Mouse (Mus musculus): ENCODE measurements around the gene Kif5c. TPM values are rescaled to one million over a fixed set of nuclear protein-coding genes. Genes with fewer than 3 reads are reported as not detected.

Kif5c gene
- polyA plus RNA-seq, 1 experiment from 2014 or later = 4.4 TPM

- Histone ChIP-seq H3K4me1 (ENCODE audit: control insufficient read depth, insufficient read depth, low read length) (no peaks in the 10 kb centered on the region), H3K4me2 (ENCODE audit: low read depth, low read length) (no peak overlapping the region), H3K27ac (ENCODE audit: low read length) (no peak overlapping the region), H3K4me3 (ENCODE audit: low read length) (no peak overlapping the region), H3K9ac (ENCODE audit: low read depth, low read length) (no peak overlapping the region), H3K27me3 (replicated peaks; ENCODE audit: control insufficient read depth, insufficient read depth, low read length) (no peaks in the 10 kb centered on the region), H3K9me3 (ENCODE audit: control insufficient read depth, low read length) (no peaks in the 10 kb centered on the region), H3K36me3 (ENCODE audit: control insufficient read depth, insufficient read depth, low read length) (no peaks in the 10 kb centered on the region)
- ATAC-seq = no peak
- WGBS = 84% methylated on average over 5 of the region's 5 CpGs
These were observed 36.6 kb upstream of the Kif5c start for GRCm38 (mm10) chr2:49582546-49582945.

GRCm38 (mm10) chr2:49583311-49583710, 35.8 kb upstream of the Kif5c start:
- H3K4me3 ChIP-seq (ENCODE audit: low read length) = no peak overlapping the region
- H3K9ac ChIP-seq (ENCODE audit: low read depth, low read length) = no peak overlapping the region
- no peaks in the 10 kb centered on the region for H3K27me3 ChIP-seq (replicated peaks; ENCODE audit: control insufficient read depth, insufficient read depth, low read length)
- H3K9me3 ChIP-seq (ENCODE audit: control insufficient read depth, low read length) = no peaks in the 10 kb centered on the region
- H3K36me3 ChIP-seq (ENCODE audit: control insufficient read depth, insufficient read depth, low read length) = no peaks in the 10 kb centered on the region
- H3K27ac ChIP-seq (ENCODE audit: low read length) = no peak overlapping the region
- no peak overlapping the region for H3K4me2 ChIP-seq (ENCODE audit: low read depth, low read length)
- WGBS = 91% methylated on average over 2 of the region's 2 CpGs
- no peaks in the 10 kb centered on the region for H3K4me1 ChIP-seq (ENCODE audit: control insufficient read depth, insufficient read depth, low read length)
- ATAC-seq = no peak

GRCm38 (mm10) chr2:49590450-49590849, 28.6 kb upstream of the Kif5c start:
- Histone ChIP-seq H3K4me2 (ENCODE audit: low read depth, low read length) (no peak overlapping the region), H3K9me3 (ENCODE audit: control insufficient read depth, low read length) (no peaks in the 10 kb centered on the region), H3K9ac (ENCODE audit: low read depth, low read length) (no peak overlapping the region), H3K4me1 (ENCODE audit: control insufficient read depth, insufficient read depth, low read length) (no peaks in the 10 kb centered on the region), H3K4me3 (ENCODE audit: low read length) (no peak overlapping the region), H3K36me3 (ENCODE audit: control insufficient read depth, insufficient read depth, low read length) (no peaks in the 10 kb centered on the region), H3K27ac (ENCODE audit: low read length) (no peak overlapping the region), H3K27me3 (replicated peaks; ENCODE audit: control insufficient read depth, insufficient read depth, low read length) (no peaks in the 10 kb centered on the region)
- no peak for ATAC-seq
- 71% methylated on average over 5 of the region's 5 CpGs for WGBS

DNA sequence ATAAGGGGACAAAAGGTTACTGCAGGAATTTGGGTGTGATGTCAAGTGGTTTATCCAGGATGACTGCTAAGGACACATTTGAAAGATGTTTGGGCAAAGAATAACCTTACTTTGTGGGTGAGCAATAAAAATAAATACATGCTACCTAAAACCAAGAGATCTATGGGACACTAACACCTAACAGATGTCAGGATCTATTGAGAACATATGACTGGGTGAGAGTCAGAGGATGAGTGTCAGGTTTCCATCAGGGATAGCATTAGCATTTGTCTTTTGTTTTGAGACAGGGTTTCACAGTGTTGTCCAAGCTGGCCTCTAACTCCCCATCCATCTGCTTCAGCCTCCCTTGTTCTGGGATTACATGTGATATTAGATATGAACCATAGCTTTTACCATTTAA, 26.2 kb upstream of the Kif5c start:
- Histone ChIP-seq H3K9ac (ENCODE audit: low read depth, low read length) (no peak overlapping the region), H3K4me2 (ENCODE audit: low read depth, low read length) (no peak overlapping the region), H3K36me3 (ENCODE audit: control insufficient read depth, insufficient read depth, low read length) (no peaks in the 10 kb centered on the region), H3K4me3 (ENCODE audit: low read length) (no peak overlapping the region), H3K27me3 (replicated peaks; ENCODE audit: control insufficient read depth, insufficient read depth, low read length) (no peaks in the 10 kb centered on the region), H3K4me1 (ENCODE audit: control insufficient read depth, insufficient read depth, low read length) (no peaks in the 10 kb centered on the region), H3K9me3 (ENCODE audit: control insufficient read depth, low read length) (no peaks in the 10 kb centered on the region), H3K27ac (ENCODE audit: low read length) (no peak overlapping the region)
- no peak for ATAC-seq

DNA sequence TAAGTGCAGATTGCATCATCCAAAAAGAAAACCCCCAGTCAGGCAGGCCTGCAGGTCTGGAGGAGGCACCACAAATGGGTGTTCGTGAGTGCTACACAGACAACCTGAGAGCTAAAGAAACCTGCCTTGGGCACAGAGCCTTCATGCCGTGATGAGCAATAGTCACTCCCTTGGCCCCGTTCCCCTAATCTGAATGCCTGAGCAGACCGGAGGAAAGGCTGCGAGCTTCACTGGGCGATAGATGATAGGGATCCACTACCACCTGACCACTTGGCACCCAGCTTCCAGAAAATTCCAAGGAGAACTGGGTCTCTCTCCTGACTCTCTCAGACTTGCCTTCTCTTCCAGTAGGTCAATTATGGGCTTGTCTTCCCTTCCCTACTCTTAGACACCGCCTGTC, 24.2 kb upstream of the Kif5c start:
- Histone ChIP-seq H3K4me3 (ENCODE audit: low read length) (no peak overlapping the region), H3K27me3 (replicated peaks; ENCODE audit: control insufficient read depth, insufficient read depth, low read length) (no peaks in the 10 kb centered on the region), H3K4me2 (ENCODE audit: low read depth, low read length) (no peak overlapping the region), H3K4me1 (ENCODE audit: control insufficient read depth, insufficient read depth, low read length) (no peaks in the 10 kb centered on the region), H3K36me3 (ENCODE audit: control insufficient read depth, insufficient read depth, low read length) (no peaks in the 10 kb centered on the region), H3K9me3 (ENCODE audit: control insufficient read depth, low read length) (no peaks in the 10 kb centered on the region), H3K27ac (ENCODE audit: low read length) (no peak overlapping the region), H3K9ac (ENCODE audit: low read depth, low read length) (no peak overlapping the region)
- WGBS = 86% methylated on average over 7 of the region's 7 CpGs
- ATAC-seq = no peak

- H3K9ac ChIP-seq (ENCODE audit: low read depth, low read length) = no peak overlapping the region
- no peak overlapping the region for H3K27ac ChIP-seq (ENCODE audit: low read length)
- H3K4me3 ChIP-seq (ENCODE audit: low read length) = no peak overlapping the region
- 71% methylated on average over 3 of the region's 3 CpGs for WGBS
- no peaks in the 10 kb centered on the region for H3K9me3 ChIP-seq (ENCODE audit: control insufficient read depth, low read length)
- no peaks in the 10 kb centered on the region for H3K27me3 ChIP-seq (replicated peaks; ENCODE audit: control insufficient read depth, insufficient read depth, low read length)
- no peak overlapping the region for H3K4me2 ChIP-seq (ENCODE audit: low read depth, low read length)
- no peak for ATAC-seq
- no peaks in the 10 kb centered on the region for H3K4me1 ChIP-seq (ENCODE audit: control insufficient read depth, insufficient read depth, low read length)
- no peaks in the 10 kb centered on the region for H3K36me3 ChIP-seq (ENCODE audit: control insufficient read depth, insufficient read depth, low read length)
These were observed 22.8 kb upstream of the Kif5c start for GRCm38 (mm10) chr2:49596318-49596717.

DNA sequence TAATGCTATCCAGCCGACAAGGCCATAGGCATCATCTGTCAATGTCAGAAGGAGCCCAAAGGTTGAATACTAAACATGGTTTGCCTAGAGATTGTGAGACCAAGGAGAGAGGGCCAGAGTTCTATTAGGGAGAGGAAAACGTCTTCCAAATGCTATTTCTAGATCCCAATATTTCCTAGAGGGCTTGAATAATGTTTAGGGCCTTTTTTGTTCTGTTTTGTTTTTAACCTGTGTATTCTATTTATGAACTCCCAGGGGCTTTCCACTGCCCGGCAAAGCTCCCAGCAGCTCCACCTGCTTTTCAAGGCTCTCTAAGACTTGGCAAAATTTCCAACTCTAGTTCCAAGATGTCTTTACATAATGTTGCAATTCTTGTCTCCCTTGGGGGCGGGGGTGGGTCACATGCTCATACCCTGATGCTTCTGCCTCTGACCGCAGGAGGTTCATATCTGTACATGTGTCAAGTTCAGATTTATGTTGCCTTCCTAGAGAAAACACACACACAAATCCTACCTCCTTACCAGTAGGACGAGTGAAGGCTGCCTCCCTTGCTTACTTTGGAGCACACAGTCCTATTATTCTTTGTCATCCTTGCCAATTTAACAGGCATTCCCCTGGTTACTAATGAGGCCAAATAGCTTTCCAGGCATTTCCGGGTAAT, 18.9 kb upstream of the Kif5c start:
- 55% methylated on average over 7 of the region's 7 CpGs for WGBS
- Histone ChIP-seq H3K36me3 (ENCODE audit: control insufficient read depth, insufficient read depth, low read length) (no peaks in the 10 kb centered on the region), H3K9ac (ENCODE audit: low read depth, low read length) (no peak overlapping the region), H3K27ac (ENCODE audit: low read length) (no peak overlapping the region), H3K9me3 (ENCODE audit: control insufficient read depth, low read length) (no peaks in the 10 kb centered on the region), H3K4me3 (ENCODE audit: low read length) (no peak overlapping the region), H3K4me2 (ENCODE audit: low read depth, low read length) (no peak overlapping the region), H3K4me1 (ENCODE audit: control insufficient read depth, insufficient read depth, low read length) (no peaks in the 10 kb centered on the region), H3K27me3 (replicated peaks; ENCODE audit: control insufficient read depth, insufficient read depth, low read length) (no peaks in the 10 kb centered on the region)
- ATAC-seq = no peak

GRCm38 (mm10) chr2:49602791-49603349, 16.2 kb upstream of the Kif5c start:
- no peak for ATAC-seq
- no peaks in the 10 kb centered on the region for H3K4me1 ChIP-seq (ENCODE audit: control insufficient read depth, insufficient read depth, low read length)
- H3K27me3 ChIP-seq (replicated peaks; ENCODE audit: control insufficient read depth, insufficient read depth, low read length) = no peaks in the 10 kb centered on the region
- H3K9me3 ChIP-seq (ENCODE audit: control insufficient read depth, low read length) = no peaks in the 10 kb centered on the region
- WGBS = 90% methylated on average over 4 of the region's 4 CpGs
- no peak overlapping the region for H3K4me3 ChIP-seq (ENCODE audit: low read length)
- H3K4me2 ChIP-seq (ENCODE audit: low read depth, low read length) = no peak overlapping the region
- H3K9ac ChIP-seq (ENCODE audit: low read depth, low read length) = no peak overlapping the region
- no peaks in the 10 kb centered on the region for H3K36me3 ChIP-seq (ENCODE audit: control insufficient read depth, insufficient read depth, low read length)
- H3K27ac ChIP-seq (ENCODE audit: low read length) = no peak overlapping the region

- ATAC-seq = no peak
- Histone ChIP-seq H3K9me3 (ENCODE audit: control insufficient read depth, low read length) (no peaks in the 10 kb centered on the region), H3K4me2 (ENCODE audit: low read depth, low read length) (no peak overlapping the region), H3K9ac (ENCODE audit: low read depth, low read length) (no peak overlapping the region), H3K36me3 (ENCODE audit: control insufficient read depth, insufficient read depth, low read length) (no peaks in the 10 kb centered on the region), H3K27ac (ENCODE audit: low read length) (no peak overlapping the region), H3K4me1 (ENCODE audit: control insufficient read depth, insufficient read depth, low read length) (no peaks in the 10 kb centered on the region), H3K27me3 (replicated peaks; ENCODE audit: control insufficient read depth, insufficient read depth, low read length) (no peaks in the 10 kb centered on the region), H3K4me3 (ENCODE audit: low read length) (no peak overlapping the region)
- WGBS = 76% methylated on average over 5 of the region's 5 CpGs
These were observed 9.5 kb upstream of the Kif5c start for GRCm38 (mm10) chr2:49609611-49610010.

DNA sequence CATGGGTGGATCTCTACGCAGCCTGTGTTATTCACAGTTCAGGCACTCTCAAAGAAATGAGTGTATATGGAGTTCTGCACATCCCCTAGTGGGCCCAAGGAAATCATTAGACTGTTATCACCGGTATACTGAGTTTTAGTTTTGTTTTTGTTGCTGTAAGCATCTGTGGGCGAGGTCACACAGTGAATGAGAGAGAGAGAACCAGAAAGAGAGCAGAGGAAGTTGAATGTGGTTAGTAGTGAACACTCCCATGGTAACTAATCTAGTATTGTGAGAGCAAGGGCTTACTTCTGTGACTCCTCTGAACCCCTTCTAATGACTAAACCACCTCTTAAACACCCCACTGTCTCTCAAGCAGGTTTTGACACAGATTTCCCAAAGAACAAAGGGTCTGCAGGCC, 2.3 kb upstream of the Kif5c start:
- Histone ChIP-seq H3K27me3 (replicated peaks; ENCODE audit: control insufficient read depth, insufficient read depth, low read length) (peaks cover 17% of the 10 kb centered on the region), H3K27ac (ENCODE audit: low read length) (no peak overlapping the region), H3K9ac (ENCODE audit: low read depth, low read length) (no peak overlapping the region), H3K4me3 (ENCODE audit: low read length) (no peak overlapping the region), H3K4me2 (ENCODE audit: low read depth, low read length) (no peak overlapping the region), H3K36me3 (ENCODE audit: control insufficient read depth, insufficient read depth, low read length) (no peaks in the 10 kb centered on the region), H3K9me3 (ENCODE audit: control insufficient read depth, low read length) (no peaks in the 10 kb centered on the region), H3K4me1 (ENCODE audit: control insufficient read depth, insufficient read depth, low read length) (peaks cover 7% of the 10 kb centered on the region; the same call in 1 of the 2 replicates)
- ATAC-seq = no peak
- 85% methylated on average over 3 of the region's 3 CpGs for WGBS

Data from intestine, embryonic 16.5 days (tissue).